Mouse (Mus musculus) cerebellum, adult 2 months (tissue): ENCODE measurements around the gene Tgfbr3.

Experiments used
- CTCF ChIP-seq: fragments of 200-500 bp; IDR thresholded peaks from 2 replicates; pipeline ENCODE4 v1.5.1; 2011; ENCODE audit warnings: low read depth, mild to moderate bottlenecking, control low read depth, low read length, moderate library complexity, borderline replicate concordance; ENCODE audit not compliant: insufficient read depth
- POLR2A ChIP-seq: fragments of 200-500 bp; IDR thresholded peaks from 2 replicates; pipeline ENCODE4 v1.6.1; 2011; ENCODE audit warnings: low read length, control low read depth, borderline replicate concordance; ENCODE audit not compliant: insufficient read depth

- TF ChIP-seq CTCF (peak; percentile 29; the same call in 1 of the 2 replicates), POLR2A (no peak)
Observed at GRCm38 (mm10) chr5:107287254-107287907, 2.0 kb downstream of the Tgfbr3 start.
